Mouse (Mus musculus) skeletal muscle tissue, adult 2 months (tissue): ENCODE measurements at regions not wholly inside any gene's neighbourhood (a gene's known extent, or its start where the extent isn't known, plus 50 kb on each side); places are given as distances from the start of the nearest gene placed in this dataset.

Experiments
- DNase-seq: peaks from one replicate; pipeline ENCODE4 v3.0.0-alpha.2; 2012; ENCODE audit warnings: low read depth, low spot score

GRCm38 (mm10) chr4:88941955-88942354 is 62.0 kb upstream of the Ifne start:
- DNase-seq = no peak

GRCm38 (mm10) chr4:88940670-88941069 is 60.7 kb upstream of the Ifne start:
- DNase-seq = no peak

DNA sequence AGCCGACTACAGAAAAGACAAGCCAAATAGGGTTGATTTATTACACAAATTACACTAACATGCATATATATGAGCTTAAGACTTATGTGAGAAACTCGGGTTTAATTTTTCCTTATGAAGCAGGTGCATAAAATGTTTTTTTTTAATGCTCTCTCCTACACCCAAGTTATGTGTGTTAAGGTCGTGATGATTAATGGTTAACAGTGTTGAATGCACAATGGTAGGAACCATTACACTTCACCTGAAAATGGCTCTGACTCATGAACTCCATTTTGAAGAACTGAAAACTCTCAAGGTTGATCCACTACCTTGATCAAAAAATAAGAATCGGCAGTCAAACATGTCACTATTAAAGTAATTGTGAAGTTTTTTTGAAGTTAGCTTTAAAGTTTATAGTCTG is 59.4 kb upstream of the Ifne start:
- DNase-seq = no peak

GRCm38 (mm10) chr4:88938712-88939032 is 58.7 kb upstream of the Ifne start:
- no peak for DNase-seq

DNA sequence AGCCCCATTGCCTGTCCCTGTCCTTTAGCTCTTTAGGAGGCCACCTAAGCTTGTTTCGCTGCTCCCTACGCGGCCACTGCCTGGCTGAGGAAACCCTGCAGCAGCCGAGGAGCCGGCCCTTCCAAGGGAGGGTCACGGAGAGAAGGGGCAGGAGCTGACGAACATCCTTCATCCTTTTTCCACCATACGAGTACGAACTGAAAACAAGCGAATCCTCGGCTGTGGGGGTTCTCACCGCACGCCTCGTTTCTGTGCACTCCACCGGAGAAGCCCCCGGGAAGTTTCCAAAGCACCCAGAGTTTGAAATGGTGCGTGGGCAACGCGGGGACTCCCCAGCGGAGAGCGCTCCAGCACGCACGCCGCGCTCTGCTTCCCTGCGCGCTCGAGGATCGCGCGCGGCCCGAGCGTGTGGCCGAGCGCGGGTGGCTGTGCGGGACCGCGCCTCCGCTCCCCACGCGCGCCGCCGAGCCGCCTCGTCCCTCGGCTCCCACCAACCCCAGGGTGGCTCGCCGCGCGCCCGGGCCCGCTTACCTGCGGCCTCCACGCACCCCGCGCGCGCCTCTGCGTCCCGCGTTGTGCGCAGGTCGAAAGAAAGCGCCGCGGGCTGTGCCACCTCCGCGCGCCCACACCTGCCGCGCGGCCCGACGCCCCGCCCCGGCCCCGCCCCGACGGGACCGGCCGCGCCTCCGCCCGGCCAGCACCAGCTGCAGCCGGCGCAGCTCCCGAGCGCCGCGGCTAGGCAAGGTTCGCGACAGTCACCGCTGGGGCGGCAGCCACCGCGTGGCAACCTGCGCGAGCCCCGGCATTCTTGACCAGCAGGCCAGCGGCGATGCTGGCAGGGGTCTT is 58.1 kb upstream of the Ifne start:
- DNase-seq = no peak

DNA sequence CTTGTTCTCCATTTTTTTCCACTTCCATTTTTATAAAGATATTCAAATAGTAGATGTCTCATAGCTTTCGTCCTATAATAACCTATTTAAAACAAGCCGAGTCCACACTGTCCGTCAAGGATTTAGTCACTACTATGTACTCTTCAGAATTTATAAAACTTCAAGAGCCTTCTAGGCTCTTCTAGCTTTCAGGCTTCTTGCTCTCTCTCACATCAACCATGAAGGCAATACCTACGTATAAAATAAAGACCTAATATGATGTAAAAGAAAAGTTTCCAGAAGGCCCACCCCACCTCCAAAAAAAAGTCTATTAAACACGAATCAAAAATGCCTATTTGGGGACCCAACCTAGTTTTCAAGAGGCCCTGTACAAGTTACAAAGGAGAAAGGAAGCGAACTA is 57.0 kb upstream of the Ifne start:
- DNase-seq = no peak

GRCm38 (mm10) chr4:88935901-88936300 is 55.9 kb upstream of the Ifne start:
- no peak for DNase-seq

DNA sequence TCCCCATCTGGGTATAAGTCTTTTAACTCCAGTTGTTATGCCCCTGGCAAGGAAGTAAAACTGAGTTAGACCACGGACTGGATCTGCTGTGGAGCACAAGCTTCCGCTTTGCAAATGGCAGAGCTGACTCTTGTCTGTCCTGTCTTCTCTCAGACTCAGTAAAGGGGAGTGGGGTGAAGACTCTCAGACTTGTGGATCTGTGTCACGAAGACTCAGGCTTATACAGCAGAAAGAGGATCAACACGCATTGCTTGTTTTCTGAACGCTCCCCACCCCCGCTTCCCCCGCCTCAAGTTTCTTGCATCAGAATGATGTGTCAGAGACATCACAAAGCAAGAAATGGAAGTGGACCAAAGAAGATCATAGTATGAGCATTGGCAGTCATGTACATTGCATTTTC is 55.3 kb upstream of the Ifne start:
- no peak for DNase-seq

DNA sequence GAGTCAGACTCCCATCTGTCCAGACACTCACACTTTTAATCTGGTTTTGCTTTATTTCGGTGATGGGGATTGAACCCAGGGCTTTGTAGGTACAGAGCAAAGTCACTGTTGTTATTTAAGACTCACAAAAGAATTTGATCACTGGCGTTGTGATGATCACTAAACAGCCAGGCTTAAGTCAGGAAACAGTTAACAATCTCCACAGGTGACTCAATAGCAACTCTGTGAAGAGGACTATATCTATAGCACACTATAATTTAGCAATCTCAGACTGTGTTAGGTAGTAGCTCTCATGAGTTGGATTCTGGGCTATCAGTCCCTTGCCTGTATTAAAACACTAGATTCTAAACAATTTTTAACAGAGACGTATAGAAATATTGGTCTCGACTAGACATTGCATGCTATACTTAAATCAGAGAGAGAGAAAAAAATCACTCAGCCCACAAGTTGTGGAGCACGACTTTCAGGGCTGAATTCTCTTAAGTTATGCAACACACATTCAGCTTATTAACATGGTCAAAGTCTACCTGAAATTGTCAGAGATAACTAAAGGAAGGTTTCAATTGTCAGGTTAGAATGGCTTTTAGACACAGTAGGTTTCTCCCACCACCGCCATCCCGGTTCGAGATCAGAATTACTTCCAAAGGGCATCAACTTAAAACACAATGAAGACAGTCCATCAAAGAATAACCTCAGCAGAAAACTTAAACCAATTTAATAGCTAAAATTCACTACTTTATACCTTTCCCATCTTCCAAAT is 54.4 kb upstream of the Ifne start:
- no peak for DNase-seq

DNA sequence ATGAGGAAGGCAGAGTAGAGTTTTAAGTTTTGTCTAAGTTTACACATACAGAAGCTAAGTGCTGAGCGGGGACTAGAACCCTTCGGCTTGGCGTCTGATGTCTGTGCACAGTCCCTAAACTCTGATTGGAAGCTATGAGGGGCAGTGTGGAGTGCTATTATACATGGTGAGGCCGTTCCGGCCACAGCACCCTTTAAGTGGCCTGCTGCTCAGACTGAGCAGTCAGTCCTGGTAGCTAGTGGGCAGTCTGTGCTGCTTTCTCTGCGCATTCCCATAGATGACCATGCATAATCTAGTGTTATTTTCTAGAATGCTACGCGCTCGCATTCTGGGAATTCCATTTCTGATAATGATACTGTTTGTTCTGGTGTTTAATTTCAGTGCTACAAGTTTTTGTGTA is 51.2 kb upstream of the Ifne start:
- no peak for DNase-seq
